11 mouse cellular contexts compared by ENCODE assay signal in the genomic region with DNA sequence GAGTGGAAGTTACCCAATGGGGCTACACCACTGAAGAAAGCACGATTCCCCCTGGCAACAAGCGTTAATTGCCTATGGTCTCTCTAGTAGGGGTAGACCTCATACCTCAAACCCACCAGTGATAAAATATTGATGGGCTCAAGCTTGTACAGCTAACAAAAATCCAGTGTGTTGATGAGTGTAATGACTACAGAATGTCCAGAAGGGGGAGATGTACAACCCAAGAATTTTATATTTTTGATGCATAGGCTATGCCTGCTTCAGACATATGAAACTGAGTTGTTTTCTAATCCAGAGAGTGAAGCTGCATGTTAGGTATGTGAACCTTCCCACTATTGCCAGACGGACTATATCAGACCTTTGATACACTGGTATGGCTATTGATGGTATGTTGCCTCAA. TPM values are rescaled to one million over a fixed set of nuclear protein-coding genes. Genes with fewer than 3 reads are reported as not detected.
DNase-seq lines count a peak whose midpoint lies in the region; ATAC-seq and TF ChIP-seq lines count a peak whose summit lies in the region.
"Had no signal": no experiment of that assay in that cellular context is flagged by ENCODE, and none has a peak within 500 bp of the region (broad histone marks: within the 10 kb centered on the region; RNA-seq: fewer than 3 reads in every experiment).

No protein-coding gene starts in this region.

- ATAC-seq in hindbrain, postnatal 0 days = no peak
- ATAC-seq in hindbrain, embryonic 11.5 days (ENCODE audit: low FRiP score) = no peak; the same call in 1 of the 2 replicates
- ATAC-seq in forebrain, embryonic 16.5 days = 0 out of 2 replicates have a peak, but pooled peaks have one; percentile 18

- H3K4me2 ChIP-seq in hindbrain, postnatal 0 days (ENCODE audit: low read depth, low read length) = no peak overlapping the region
- H3K4me2 ChIP-seq in hindbrain, embryonic 11.5 days (replicated peaks; ENCODE audit: low read depth, low read length) = no peak overlapping the region
- H3K4me2 ChIP-seq in forebrain, embryonic 16.5 days (ENCODE audit: low read length) = no peak overlapping the region
- H3K4me2 ChIP-seq: heart, embryonic 13.5 days had no signal

- 90% methylated on average over 3 of the region's 3 CpGs for WGBS in hindbrain, postnatal 0 days
- 88% methylated on average over 3 of the region's 3 CpGs for WGBS in hindbrain, embryonic 11.5 days
- 95% methylated on average over 3 of the region's 3 CpGs for WGBS in forebrain, embryonic 16.5 days

- H3K4me3 ChIP-seq in hindbrain, postnatal 0 days (ENCODE audit: low read length) = no peak overlapping the region
- no peak overlapping the region for H3K4me3 ChIP-seq in hindbrain, embryonic 11.5 days (ENCODE audit: low read depth, low read length)
- H3K4me3 ChIP-seq in forebrain, embryonic 16.5 days (replicated peaks; ENCODE audit: low read length) = no peak overlapping the region
- H3K4me3 ChIP-seq: heart, embryonic 13.5 days had no signal

- no peaks in the 10 kb centered on the region for H3K4me1 ChIP-seq in hindbrain, postnatal 0 days (ENCODE audit: insufficient read depth, low read length)
- no peaks in the 10 kb centered on the region for H3K4me1 ChIP-seq in hindbrain, embryonic 11.5 days (replicated peaks; ENCODE audit: control insufficient read depth, insufficient read depth, low read length)
- no peaks in the 10 kb centered on the region for H3K4me1 ChIP-seq in forebrain, embryonic 16.5 days (replicated peaks; ENCODE audit: control insufficient read depth, insufficient read depth, low read length)
- H3K4me1 ChIP-seq: heart, embryonic 13.5 days had no signal

- H3K36me3 ChIP-seq in hindbrain, postnatal 0 days (ENCODE audit: insufficient read depth, low read length) = no peaks in the 10 kb centered on the region
- H3K36me3 ChIP-seq in hindbrain, embryonic 11.5 days (ENCODE audit: control insufficient read depth, insufficient read depth, low read length) = no peaks in the 10 kb centered on the region
- H3K36me3 ChIP-seq in forebrain, embryonic 16.5 days (ENCODE audit: control insufficient read depth, insufficient read depth) = no peaks in the 10 kb centered on the region
- H3K36me3 ChIP-seq: heart, embryonic 13.5 days had no signal

- no peak overlapping the region for H3K27ac ChIP-seq in hindbrain, postnatal 0 days
- H3K27ac ChIP-seq in hindbrain, embryonic 11.5 days (ENCODE audit: low read depth, low read length) = no peak overlapping the region
- no peak overlapping the region for H3K27ac ChIP-seq in forebrain, embryonic 16.5 days (ENCODE audit: low read length)
- H3K27ac ChIP-seq: heart, embryonic 13.5 days had no signal

- H3K27me3 ChIP-seq in hindbrain, postnatal 0 days (ENCODE audit: insufficient read depth, low read length) = no peaks in the 10 kb centered on the region
- no peaks in the 10 kb centered on the region for H3K27me3 ChIP-seq in hindbrain, embryonic 11.5 days (ENCODE audit: control insufficient read depth, insufficient read depth, low read length)
- no peaks in the 10 kb centered on the region for H3K27me3 ChIP-seq in forebrain, embryonic 16.5 days (replicated peaks; ENCODE audit: control insufficient read depth, insufficient read depth, low read length)
- H3K27me3 ChIP-seq: heart, embryonic 13.5 days had no signal

- peak; percentile 53 for TF ChIP-seq CTCF in hindbrain, postnatal 0 days (IDR thresholded peaks at IDR 0.05; ENCODE audit: low read depth)

- no peak overlapping the region for H3K9ac ChIP-seq in hindbrain, postnatal 0 days (replicated peaks; ENCODE audit: low read length)
- H3K9ac ChIP-seq in hindbrain, embryonic 11.5 days (ENCODE audit: low read depth, low read length) = no peak overlapping the region
- H3K9ac ChIP-seq in forebrain, embryonic 16.5 days (replicated peaks; ENCODE audit: low read depth, low read length) = no peak overlapping the region
- H3K9ac ChIP-seq: heart, embryonic 13.5 days had no signal

- H3K9me3 ChIP-seq in hindbrain, postnatal 0 days (ENCODE audit: low read length) = no peaks in the 10 kb centered on the region
- H3K9me3 ChIP-seq in hindbrain, embryonic 11.5 days (ENCODE audit: control insufficient read depth, low read length) = no peaks in the 10 kb centered on the region
- no peaks in the 10 kb centered on the region for H3K9me3 ChIP-seq in forebrain, embryonic 16.5 days (ENCODE audit: control insufficient read depth, low read length)

- peak; percentile 20 for DNase-seq in hindbrain, postnatal 0 days (ENCODE audit: low spot score)
- DNase-seq in hindbrain, embryonic 11.5 days (ENCODE audit: low spot score) = no peak
- DNase-seq in thymus, postnatal 0 days (ENCODE audit: low spot score) = peak; percentile 16
- no peak for DNase-seq in thymus, postnatal 14 days
- no peak for DNase-seq in adrenal gland, postnatal 4 days (ENCODE audit: low spot score in 2 of 2)
- no peak for DNase-seq in urinary bladder, postnatal 36 days (ENCODE audit: low spot score in 2 of 2)
- no peak for DNase-seq in left cerebral cortex, adult 11 months (ENCODE audit: low spot score)
- DNase-seq: kidney, adult 18-20 months; right cerebral cortex, postnatal 25 days had no signal

RNA-seq across cellular contexts. Expression of gene Spcs3, which starts 7.5 kb away (rescaled TPM):
- total RNA-seq in hindbrain, postnatal 0 days (2014; rRNA removed) = 28.9 and 29.6 TPM in 2 replicates
- 37.5 and 40.7 TPM in 2 replicates for polyA plus RNA-seq in hindbrain, postnatal 0 days (2015; fragmentation: Nextera tagmentation; extraction: Ambion mirVana)
- polyA plus RNA-seq in hindbrain, embryonic 11.5 days (2014; fragmentation: Nextera tagmentation; extraction: Ambion mirVana) = 80.2 and 82.6 TPM in 2 replicates
- 74.9 and 82.5 TPM in 2 replicates for polyA plus RNA-seq in thymus, postnatal 0 days (2015; fragmentation: Nextera tagmentation; extraction: Ambion mirVana)
- polyA plus RNA-seq in forebrain, embryonic 16.5 days (2015; fragmentation: Nextera tagmentation; extraction: Ambion mirVana) = 62.5 and 71.8 TPM in 2 replicates
- total RNA-seq in adrenal gland, postnatal 4 days (2021) = 10 to 100 TPM; 55.4 to 57.6 TPM

RNA-seq across cellular contexts. Expression of gene Asb5, which starts 7.9 kb away (rescaled TPM):
- 1.0 and 11.9 TPM in 2 replicates for total RNA-seq in hindbrain, postnatal 0 days (2014; rRNA removed)
- polyA plus RNA-seq in hindbrain, postnatal 0 days (2015; fragmentation: Nextera tagmentation; extraction: Ambion mirVana) = 12.9 and 13.0 TPM in 2 replicates
- 4.7 and 6.1 TPM in 2 replicates for polyA plus RNA-seq in hindbrain, embryonic 11.5 days (2014; fragmentation: Nextera tagmentation; extraction: Ambion mirVana)
- polyA plus RNA-seq in thymus, postnatal 0 days (2015; fragmentation: Nextera tagmentation; extraction: Ambion mirVana) = 5.5 and 7.3 TPM in 2 replicates
- polyA plus RNA-seq in forebrain, embryonic 16.5 days (2015; fragmentation: Nextera tagmentation; extraction: Ambion mirVana) = 4.0 and 6.3 TPM in 2 replicates
- total RNA-seq in adrenal gland, postnatal 4 days (2021) = 1 to 10 TPM; 1.3 to 5.0 TPM

Comparison
In these comparisons a context has a peak if more than half of its experiments do, and no peak if none do; other contexts are left out.
1. DNase-seq: peak in hindbrain, postnatal 0 days (single experiment) and thymus, postnatal 0 days (single experiment); none in hindbrain, embryonic 11.5 days (single experiment), thymus, postnatal 14 days (single experiment), adrenal gland, postnatal 4 days (0 of 2), urinary bladder, postnatal 36 days (0 of 2) and left cerebral cortex, adult 11 months (single experiment).